Mouse (Mus musculus): Measurements from ENCODE around the gene Gm48552.

Gene Gm48552

GRCm38 (mm10) chr10:81431526-81432168 is 42.8 kb downstream of the Gm48552 start:
- peak; percentile 70 for DNase-seq (ENCODE audit: low read depth)

DNA sequence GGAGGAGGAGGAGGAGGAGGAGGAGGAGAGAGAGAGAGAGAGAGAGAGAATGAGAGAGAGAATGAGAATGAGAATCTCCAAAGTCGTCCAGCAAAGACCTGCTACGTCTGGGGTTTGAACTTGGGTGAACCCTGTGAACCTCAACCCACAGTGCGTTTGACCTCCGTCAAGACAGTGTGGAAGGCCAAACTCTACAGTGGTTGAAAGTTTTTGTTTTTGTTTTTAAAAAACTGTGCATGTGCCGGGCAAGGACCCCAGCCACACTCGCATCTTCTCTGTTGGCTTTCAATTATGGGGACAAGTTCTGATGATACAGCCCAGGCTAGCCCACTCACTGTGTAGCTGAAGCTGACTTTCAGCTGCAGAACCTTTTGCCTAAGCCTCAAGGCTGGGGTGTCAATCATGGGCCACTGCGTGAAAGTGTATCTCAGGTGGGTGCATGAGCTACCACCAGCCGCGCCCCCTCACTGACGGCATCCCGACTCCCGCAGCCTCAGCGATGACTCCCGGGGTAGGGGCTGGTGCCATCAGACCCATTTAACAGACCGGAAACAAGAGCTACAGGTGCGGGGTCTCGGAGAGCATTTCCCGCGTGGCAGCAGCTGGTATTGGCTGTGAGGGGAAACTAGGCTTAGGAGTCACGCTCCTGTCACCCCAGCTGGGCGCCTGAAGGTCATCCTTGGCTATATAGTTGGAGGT is 43.5 kb downstream of the Gm48552 start:
- no peak for DNase-seq (ENCODE audit: low read depth)

- peak; percentile 99 for DNase-seq (ENCODE audit: low read depth)
These were observed 44.1 kb downstream of the Gm48552 start for GRCm38 (mm10) chr10:81432868-81433262.

GRCm38 (mm10) chr10:81433541-81434289 is 44.9 kb downstream of the Gm48552 start:
- DNase-seq (ENCODE audit: low read depth): peak; percentile 96

DNA sequence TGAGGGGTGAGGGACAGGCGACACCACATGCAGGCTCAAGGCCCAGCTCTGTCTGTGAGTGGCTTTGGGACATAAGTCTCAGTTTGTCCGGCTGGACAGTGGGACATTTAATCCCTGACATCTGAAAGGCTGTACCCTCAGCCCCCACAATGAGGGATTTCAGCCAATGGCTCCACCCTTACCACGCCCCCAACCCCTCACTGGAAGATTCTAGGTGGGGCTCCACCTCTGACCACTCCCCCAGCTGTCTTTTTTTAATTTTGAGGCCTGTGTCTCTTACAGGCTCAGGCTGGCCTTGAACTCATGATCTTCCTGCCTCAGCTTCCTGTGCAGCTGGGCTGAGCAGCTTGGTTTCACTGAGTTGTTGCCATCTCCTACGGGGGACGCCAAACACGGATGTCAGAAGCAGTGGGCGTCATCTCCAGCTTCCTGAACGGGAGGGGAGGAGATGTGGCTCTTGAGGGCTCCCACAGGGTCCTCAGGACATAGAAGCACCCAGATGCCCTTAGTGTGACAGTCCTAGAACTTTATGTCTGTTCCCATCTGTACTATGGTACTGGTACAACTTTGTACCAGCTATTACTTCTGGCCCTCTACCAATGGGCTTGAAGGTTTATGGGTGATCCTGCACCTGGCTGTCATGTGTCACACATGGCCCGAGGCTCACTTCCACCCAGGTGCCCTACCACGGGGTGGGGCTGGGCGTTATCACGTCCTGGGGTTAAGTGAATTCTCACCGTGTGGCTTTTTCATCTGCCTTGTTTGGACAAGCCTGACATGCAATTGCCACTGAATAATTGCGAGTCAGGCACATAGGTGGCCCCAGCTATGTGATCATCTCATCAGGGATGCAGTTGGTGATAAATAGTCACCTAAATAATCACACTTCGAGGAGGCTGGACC is 45.8 kb downstream of the Gm48552 start:
- DNase-seq (ENCODE audit: low read depth): peak; percentile 96

DNA sequence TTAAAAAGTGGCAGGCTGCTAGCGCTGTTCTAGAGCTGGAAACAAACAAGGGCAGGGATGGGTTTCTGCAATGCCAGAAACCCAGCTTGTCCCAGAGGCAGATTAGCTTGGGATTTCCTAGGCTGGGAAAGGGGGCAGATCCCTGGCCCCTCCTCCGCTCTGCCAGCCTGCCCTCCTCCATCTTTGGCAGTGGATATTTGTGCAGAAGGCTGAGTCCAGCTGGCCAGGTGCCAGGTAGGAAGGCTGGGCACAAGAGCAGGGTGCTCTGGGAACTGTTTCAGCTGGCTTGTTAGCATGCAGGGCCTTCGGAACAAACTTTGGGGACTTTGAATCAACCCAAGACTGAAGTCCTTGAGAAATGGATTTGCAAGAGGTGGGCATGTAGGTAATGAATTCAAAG is 46.6 kb downstream of the Gm48552 start:
- DNase-seq (ENCODE audit: low read depth): no peak
